Mouse (Mus musculus) MEL (cell line): ENCODE results near the gene Fbln1. TPM values are rescaled to one million over a fixed set of nuclear protein-coding genes. Genes with fewer than 3 reads are reported as not detected.

Experiments used
- polyA plus RNA-seq, 2 experiments: library from polyadenylated mRNA; stranded (reverse) in 1 of 2; unstranded in 1 of 2; fragments of >175 nt in 1 of 2; fragments of >200 nt in 1 of 2; gene quantifications; 2 replicates each; pipeline versions ENCODE4 v1.2.1 to v1.2.4; 2012; ENCODE audit warnings: low replicate concordance in 2 of 2, low read depth in 1 of 2; ENCODE audit not compliant: insufficient read length in 2 of 2, insufficient read depth in 1 of 2, missing spikeins in 1 of 2
- total RNA-seq: library from RNA; depleted of rRNA; stranded (reverse); fragments of 300-350 nt; gene quantifications from 2 replicates; pipeline ENCODE4 v1.2.3, GENCODE M21; 2012; rRNA removed

The Fbln1 gene
- total and polyA plus RNA-seq, 3 experiments: not detected

Other genes with a start within 250 kb of the Fbln1 start
- gene 5031439G07Rik, start 217.4 kb upstream of the Fbln1 start, total RNA-seq: 16.7 and 19.6 TPM in 2 replicates
- gene 5031439G07Rik, start 217.4 kb upstream of the Fbln1 start, polyA plus RNA-seq: 10 to 100 TPM in 1 of 2 experiments, not detected in 1; 61.0 TPM
- not detected in 2 replicates for gene Upk3a, start 188.8 kb upstream of the Fbln1 start, total RNA-seq
- not detected for gene Upk3a, start 188.8 kb upstream of the Fbln1 start, polyA plus RNA-seq
- gene Fam118a, start 177.0 kb upstream of the Fbln1 start, total RNA-seq: 11.7 and 13.3 TPM in 2 replicates
- 10 to 100 TPM in 1 of 2 experiments, not detected in 1; 12.9 TPM for gene Fam118a, start 177.0 kb upstream of the Fbln1 start, polyA plus RNA-seq
- gene Smc1b, start 74.0 kb upstream of the Fbln1 start, total RNA-seq: not detected in 2 replicates
- gene Smc1b, start 74.0 kb upstream of the Fbln1 start, polyA plus RNA-seq: not detected
- gene Ribc2, start 73.9 kb upstream of the Fbln1 start, total RNA-seq: not detected in 2 replicates
- not detected for gene Ribc2, start 73.9 kb upstream of the Fbln1 start, polyA plus RNA-seq
- gene Atxn10, start 130.3 kb downstream of the Fbln1 start, total RNA-seq: 24.5 and 28.8 TPM in 2 replicates
- gene Atxn10, start 130.3 kb downstream of the Fbln1 start, polyA plus RNA-seq: 10 to 100 TPM; 45.0 to 75.6 TPM